In genomic region chrX:95291676-95292075, GRCm38 (mm10) we compare ENCODE assay signal across 25 mouse cellular contexts.
"Had no signal": no experiment of that assay in that cellular context is flagged by ENCODE, and none has a peak within 500 bp of the region (broad histone marks: within the 10 kb centered on the region; RNA-seq: fewer than 3 reads in every experiment).

No protein-coding gene starts in this region.

- H3K36me3 ChIP-seq: limb, embryonic 12.5 days; limb, embryonic 15.5 days; midbrain, embryonic 12.5 days; neural tube, embryonic 13.5 days had no signal

- H3K4me3 ChIP-seq: limb, embryonic 12.5 days; limb, embryonic 15.5 days; midbrain, embryonic 12.5 days; myocyte; neural tube, embryonic 13.5 days had no signal

- H3K9me3 ChIP-seq: limb, embryonic 12.5 days; limb, embryonic 15.5 days; midbrain, embryonic 12.5 days; neural tube, embryonic 13.5 days had no signal

- H3K27me3 ChIP-seq: limb, embryonic 12.5 days; limb, embryonic 15.5 days; midbrain, embryonic 12.5 days; neural tube, embryonic 13.5 days had no signal

- ATAC-seq: inflammation-experienced regulatory T-cells, adult 6 months; intestine, embryonic 16.5 days; liver, postnatal 0 days; lung, postnatal 0 days; midbrain, embryonic 16.5 days had no signal

- H3K27ac ChIP-seq: limb, embryonic 12.5 days; limb, embryonic 15.5 days; liver, embryonic 14.5 days; macrophage; midbrain, embryonic 12.5 days; neural tube, embryonic 13.5 days had no signal

- H3K4me2 ChIP-seq: limb, embryonic 12.5 days; limb, embryonic 15.5 days; liver, embryonic 11.5 days; lung, embryonic 14.5 days; midbrain, embryonic 12.5 days; neural tube, embryonic 13.5 days had no signal

- H3K9ac ChIP-seq: limb, embryonic 12.5 days; limb, embryonic 15.5 days; liver, embryonic 14.5 days; liver, postnatal 0 days; lung, embryonic 14.5 days; midbrain, embryonic 12.5 days; neural tube, embryonic 13.5 days had no signal

- DNase-seq: kidney, adult 18-20 months; kidney, adult 9 months; kidney, postnatal 14 days; kidney, postnatal 4 days; left cerebral cortex, postnatal 4 days; liver, postnatal 0 days; lung, embryonic 14.5 days; retina, postnatal 1 day; right cerebral cortex, postnatal 25 days; spleen, adult 18-20 months; thymus, adult 2 months; thymus, postnatal 14 days; thymus, postnatal 4 days had no signal

- H3K4me1 ChIP-seq: limb, embryonic 12.5 days; limb, embryonic 15.5 days; midbrain, embryonic 12.5 days; neural tube, embryonic 13.5 days had no signal
